Mouse (Mus musculus) stomach, postnatal 0 days (tissue): ENCODE results near the gene Smad9.

Experiments
- CTCF ChIP-seq: IDR thresholded peaks from 2 replicates; pipeline ENCODE4 v1.5.1; 2016; ENCODE audit warnings: antibody characterized with exemption, low read depth, mild to moderate bottlenecking, moderate library complexity
- EP300 ChIP-seq: optimal IDR thresholded peaks from 2 replicates; pipeline ENCODE3; 2016; ENCODE audit warnings: antibody characterized with exemption

DNA sequence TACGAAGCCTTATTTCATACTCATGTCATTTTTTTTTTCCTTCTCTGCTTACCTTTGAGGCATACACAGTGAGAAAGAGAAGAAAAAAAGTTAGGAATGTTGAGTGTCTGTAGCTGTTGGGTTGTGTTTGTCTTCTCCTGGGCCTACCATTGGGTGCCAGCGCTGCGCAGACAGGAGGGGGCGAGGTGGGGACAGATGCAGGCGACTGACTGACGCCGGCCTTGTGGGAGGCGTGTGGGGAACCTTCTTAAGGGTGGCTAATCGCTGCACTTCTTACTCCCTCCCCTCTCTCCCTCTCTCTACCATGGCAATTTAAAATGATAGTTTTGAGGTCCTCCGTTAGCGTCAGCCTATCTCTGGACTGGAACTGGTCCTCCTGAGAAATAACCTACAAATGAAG is 676 bp downstream of the Smad9 start:
- no peak for TF ChIP-seq CTCF
- no peak for TF ChIP-seq EP300
